Mouse (Mus musculus) ES-Bruce4 (cell line): ENCODE data around the gene Gm12166. TPM values are rescaled to one million over a fixed set of nuclear protein-coding genes. Genes with fewer than 3 reads are reported as not detected.

Experiments used
- H3K27ac ChIP-seq: 2 replicates; pipeline ENCODE4 v1.5.1; 2012; ENCODE audit warnings: low read length, inconsistent platforms; ENCODE audit not compliant: insufficient read depth
- H3K27me3 ChIP-seq: 2 replicates; pipeline ENCODE4 v1.6.1; 2012; ENCODE audit warnings: mild to moderate bottlenecking, low read length, inconsistent platforms; ENCODE audit not compliant: control insufficient read depth, poor library complexity, insufficient read depth, severe bottlenecking
- H3K36me3 ChIP-seq: 2 replicates; pipeline ENCODE4 v1.6.1; 2012; ENCODE audit warnings: inconsistent platforms, mild to moderate bottlenecking, low read length, moderate library complexity; ENCODE audit not compliant: control insufficient read depth, poor library complexity, insufficient read depth, severe bottlenecking
- H3K4me1 ChIP-seq: one replicate; pipeline ENCODE4 v1.8.1; 2011; ENCODE audit warnings: low read length; ENCODE audit not compliant: control insufficient read depth, insufficient read depth
- H3K4me3 ChIP-seq: 2 replicates; pipeline ENCODE4 v1.5.1; 2011; ENCODE audit warnings: low read depth, mild to moderate bottlenecking, low read length
- H3K9ac ChIP-seq: 2 replicates; pipeline ENCODE4 v1.6.1; 2012; ENCODE audit warnings: low read depth, mild to moderate bottlenecking, inconsistent platforms; ENCODE audit not compliant: poor library complexity, severe bottlenecking
- H3K9me3 ChIP-seq: replicated peaks from 2 replicates; pipeline ENCODE4 v1.6.1; 2012; ENCODE audit warnings: mild to moderate bottlenecking, low read length, inconsistent platforms; ENCODE audit not compliant: control insufficient read depth, poor library complexity, insufficient read depth, severe bottlenecking
- CTCF ChIP-seq: IDR thresholded peaks from one replicate; pipeline ENCODE4 v1.8.1; 2011; ENCODE audit warnings: low read depth, low read length
- EP300 ChIP-seq: IDR thresholded peaks from 2 replicates; pipeline ENCODE4 v1.6.1; 2011; ENCODE audit warnings: low read depth, low read length; ENCODE audit not compliant: insufficient read depth
- POLR2A ChIP-seq: IDR thresholded peaks from one replicate; pipeline ENCODE4 v1.8.1; 2011; ENCODE audit warnings: low read length; ENCODE audit not compliant: insufficient read depth
- polyA plus RNA-seq: library from polyadenylated mRNA; stranded (reverse); fragments of >200 nt; gene quantifications from 2 replicates; pipeline ENCODE4 v1.2.4, GENCODE M21; 2011; ENCODE audit warnings: low read depth; ENCODE audit not compliant: missing spikeins, insufficient read depth, insufficient read length

Gene Gm12166
- polyA plus RNA-seq, 1 experiment, result 5.5 TPM

GRCm38 (mm10) chr11:46062993-46063731 lies 11.0 kb upstream of the Gm12166 start:
- Histone ChIP-seq H3K9ac (0 out of 2 replicates have a peak overlapping the region, but pooled peaks have one; percentile 21), H3K4me1 (peaks cover 11% of the 10 kb centered on the region), H3K4me3 (0 out of 2 replicates have a peak overlapping the region, but pooled peaks have one; percentile 27), H3K27me3 (no peaks in the 10 kb centered on the region), H3K36me3 (peaks cover 15% of the 10 kb centered on the region), H3K27ac (peak overlapping the region; percentile 91), H3K9me3 (no peaks in the 10 kb centered on the region)
- TF ChIP-seq EP300, result peak; percentile 84
- no peak for TF ChIP-seq POLR2A
- peak; percentile 22 for TF ChIP-seq CTCF

GRCm38 (mm10) chr11:46062569-46062968 lies 10.4 kb upstream of the Gm12166 start:
- no peaks in the 10 kb centered on the region for H3K27me3 ChIP-seq
- peaks cover 11% of the 10 kb centered on the region for H3K4me1 ChIP-seq
- no peaks in the 10 kb centered on the region for H3K9me3 ChIP-seq
- H3K4me3 ChIP-seq, result no peak overlapping the region
- no peak overlapping the region for H3K9ac ChIP-seq
- peak overlapping the region; percentile 91 for H3K27ac ChIP-seq
- H3K36me3 ChIP-seq, result peaks cover 15% of the 10 kb centered on the region
- TF ChIP-seq EP300 (no peak), POLR2A (no peak), CTCF (no peak)

GRCm38 (mm10) chr11:46061776-46062445 lies 9.8 kb upstream of the Gm12166 start:
- peaks cover 8% of the 10 kb centered on the region for H3K4me1 ChIP-seq
- H3K9ac ChIP-seq, result no peak overlapping the region
- H3K9me3 ChIP-seq, result no peaks in the 10 kb centered on the region
- H3K27me3 ChIP-seq, result no peaks in the 10 kb centered on the region
- peaks cover 15% of the 10 kb centered on the region for H3K36me3 ChIP-seq
- H3K4me3 ChIP-seq, result no peak overlapping the region
- TF ChIP-seq CTCF, result no peak
- TF ChIP-seq POLR2A, result no peak
- TF ChIP-seq EP300, result no peak
- H3K27ac ChIP-seq, result 0 out of 2 replicates have a peak overlapping the region, but pooled peaks have one; percentile 16

- no peaks in the 10 kb centered on the region for H3K9me3 ChIP-seq
- TF ChIP-seq CTCF, result no peak
- TF ChIP-seq POLR2A, result no peak
- TF ChIP-seq EP300, result no peak
- no peak overlapping the region for H3K4me3 ChIP-seq
- H3K27me3 ChIP-seq, result no peaks in the 10 kb centered on the region
- no peak overlapping the region for H3K27ac ChIP-seq
- H3K36me3 ChIP-seq, result peaks cover 15% of the 10 kb centered on the region
- H3K4me1 ChIP-seq, result peaks cover 8% of the 10 kb centered on the region
- no peak overlapping the region for H3K9ac ChIP-seq
These were observed 8.5 kb upstream of the Gm12166 start for GRCm38 (mm10) chr11:46060651-46061020.

- H3K9me3 ChIP-seq, result no peaks in the 10 kb centered on the region
- peak; percentile 74 for TF ChIP-seq EP300
- TF ChIP-seq POLR2A, result no peak
- peak; percentile 60 for TF ChIP-seq CTCF
- peaks cover 15% of the 10 kb centered on the region for H3K36me3 ChIP-seq
- no peak overlapping the region for H3K9ac ChIP-seq
- H3K27ac ChIP-seq, result peak overlapping the region; percentile 10
- H3K4me3 ChIP-seq, result no peak overlapping the region
- H3K4me1 ChIP-seq, result peaks cover 8% of the 10 kb centered on the region
- no peaks in the 10 kb centered on the region for H3K27me3 ChIP-seq
These were observed 7.9 kb upstream of the Gm12166 start for GRCm38 (mm10) chr11:46059887-46060650.
